Mouse (Mus musculus) testis, adult 2 months (tissue): ENCODE data around the gene Hist1h1c. TPM values are rescaled to one million over a fixed set of nuclear protein-coding genes. Genes with fewer than 3 reads are reported as not detected.

Experiments
- H3K27ac ChIP-seq: fragments of 200-500 bp; 2 replicates; pipeline ENCODE4 v1.5.1; 2012; ENCODE audit warnings: low read depth, low read length; ENCODE audit not compliant: control insufficient read depth, insufficient read depth
- H3K27me3 ChIP-seq: fragments of 200-500 bp; 2 replicates; pipeline ENCODE4 v1.6.1; 2012; ENCODE audit warnings: mild to moderate bottlenecking, low read length, moderate library complexity; ENCODE audit not compliant: control insufficient read depth, insufficient read depth
- H3K36me3 ChIP-seq: fragments of 200-500 bp; 2 replicates; pipeline ENCODE4 v1.6.1; 2012; ENCODE audit warnings: mild to moderate bottlenecking, low read length; ENCODE audit not compliant: control insufficient read depth, insufficient read depth
- H3K4me1 ChIP-seq: fragments of 200-500 bp; 2 replicates; pipeline ENCODE4 v1.6.1; 2012; ENCODE audit warnings: low read length; ENCODE audit not compliant: control insufficient read depth, insufficient read depth
- H3K4me3 ChIP-seq: fragments of 200-500 bp; 2 replicates; pipeline ENCODE4 v1.5.1; 2012; ENCODE audit warnings: low read depth, mild to moderate bottlenecking, low read length, moderate library complexity, mixed read lengths; ENCODE audit not compliant: control insufficient read depth
- CTCF ChIP-seq: fragments of 200-500 bp; IDR thresholded peaks from 2 replicates; pipeline ENCODE4 v1.5.1; 2012; ENCODE audit warnings: low read depth, mild to moderate bottlenecking, inconsistent platforms, low read length, moderate library complexity; ENCODE audit not compliant: control insufficient read depth, insufficient read depth, insufficient replicate concordance
- POLR2A ChIP-seq: fragments of 200-500 bp; IDR thresholded peaks from 2 replicates; pipeline ENCODE4 v1.6.1; 2012; ENCODE audit warnings: low read depth, mild to moderate bottlenecking, inconsistent platforms, low read length, moderate library complexity; ENCODE audit not compliant: control insufficient read depth
- polyA plus RNA-seq: library from polyadenylated mRNA; depleted of rRNA; stranded (reverse); fragments of >200 nt; gene quantifications from 2 replicates; pipeline ENCODE4 v1.2.3, GENCODE M21; 2012

The Hist1h1c gene
- polyA plus RNA-seq, 1 experiment, result 5.4 TPM

- H3K27ac ChIP-seq, result no peak overlapping the region
- no peaks in the 10 kb centered on the region for H3K27me3 ChIP-seq
- no peaks in the 10 kb centered on the region for H3K36me3 ChIP-seq
- TF ChIP-seq POLR2A, result no peak
- no peak for TF ChIP-seq CTCF
- H3K4me3 ChIP-seq, result no peak overlapping the region
- peaks cover 6% of the 10 kb centered on the region for H3K4me1 ChIP-seq
Measured at GRCm38 (mm10) chr13:23705751-23706356, 32.8 kb upstream of the Hist1h1c start.

GRCm38 (mm10) chr13:23706771-23707170 lies 31.8 kb upstream of the Hist1h1c start:
- Histone ChIP-seq H3K27ac (no peak overlapping the region), H3K4me1 (peaks cover 6% of the 10 kb centered on the region), H3K27me3 (no peaks in the 10 kb centered on the region), H3K36me3 (no peaks in the 10 kb centered on the region), H3K4me3 (no peak overlapping the region)
- no peak for TF ChIP-seq POLR2A
- TF ChIP-seq CTCF, result no peak

- TF ChIP-seq CTCF, result no peak
- no peak for TF ChIP-seq POLR2A
- Histone ChIP-seq H3K4me3 (no peak overlapping the region), H3K4me1 (peaks cover 6% of the 10 kb centered on the region), H3K27ac (no peak overlapping the region), H3K36me3 (no peaks in the 10 kb centered on the region), H3K27me3 (no peaks in the 10 kb centered on the region)
Measured at GRCm38 (mm10) chr13:23708041-23708440, 30.6 kb upstream of the Hist1h1c start.

- Histone ChIP-seq H3K4me1 (peaks cover 6% of the 10 kb centered on the region), H3K27ac (no peak overlapping the region), H3K27me3 (no peaks in the 10 kb centered on the region), H3K4me3 (no peak overlapping the region), H3K36me3 (no peaks in the 10 kb centered on the region)
- TF ChIP-seq CTCF, result no peak
- TF ChIP-seq POLR2A, result no peak
Measured at GRCm38 (mm10) chr13:23708654-23709053, 30.0 kb upstream of the Hist1h1c start.

- no peaks in the 10 kb centered on the region for H3K36me3 ChIP-seq
- no peaks in the 10 kb centered on the region for H3K27me3 ChIP-seq
- TF ChIP-seq CTCF (no peak), POLR2A (no peak)
- peak overlapping the region; percentile 50 for H3K27ac ChIP-seq
- H3K4me3 ChIP-seq, result peak overlapping the region; percentile 79
- H3K4me1 ChIP-seq, result peaks cover 6% of the 10 kb centered on the region
Measured at GRCm38 (mm10) chr13:23709714-23710373, 28.8 kb upstream of the Hist1h1c start.

GRCm38 (mm10) chr13:23710374-23711089 lies 28.1 kb upstream of the Hist1h1c start, which contains the start of gene Hfe:
Hfe (minus strand) TSS chr13:23710854.
- H3K27me3 ChIP-seq, result no peaks in the 10 kb centered on the region
- peak within 1 kb of the TSS; percentile 79 for H3K4me3 ChIP-seq
- TF ChIP-seq POLR2A, result peak; percentile 34; the same call in 1 of the 2 replicates
- no peak for TF ChIP-seq CTCF
- peaks cover 6% of the 10 kb centered on the region for H3K4me1 ChIP-seq
- H3K27ac ChIP-seq, result peak within 1 kb of the TSS; percentile 41
- H3K36me3 ChIP-seq, result no peaks in the 10 kb centered on the region
